Mouse (Mus musculus): ENCODE data around the gene Stk39. TPM values are rescaled to one million over a fixed set of nuclear protein-coding genes. Genes with fewer than 3 reads are reported as not detected.
A peak's percentile ranks its signal among the peaks of the same experiment; 100 is the strongest.

Stk39 gene
- total RNA-seq, 2 experiments from 2014 or later: 63.8 to 79.7 TPM

DNA sequence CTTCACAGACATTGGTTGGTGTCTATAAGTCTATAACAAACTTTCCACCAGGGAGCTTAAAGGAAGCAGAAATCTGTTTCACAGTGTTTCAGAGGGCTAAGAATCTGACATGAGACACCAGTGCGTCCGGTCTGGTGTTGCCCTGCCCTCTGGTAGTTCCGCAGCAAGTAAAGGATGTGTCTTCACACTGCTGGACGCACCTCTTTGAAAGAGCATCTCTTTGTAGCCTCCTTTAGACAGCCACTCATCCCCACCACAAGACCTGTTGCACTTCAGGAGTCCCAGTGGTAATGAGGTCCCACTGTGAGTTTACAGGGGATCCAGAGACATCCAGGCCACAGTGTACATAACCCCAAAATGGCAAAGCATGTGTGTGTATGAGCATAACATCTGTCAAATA lies 88.1 kb downstream of the Stk39 start:
- DNase-seq: no peak

DNA sequence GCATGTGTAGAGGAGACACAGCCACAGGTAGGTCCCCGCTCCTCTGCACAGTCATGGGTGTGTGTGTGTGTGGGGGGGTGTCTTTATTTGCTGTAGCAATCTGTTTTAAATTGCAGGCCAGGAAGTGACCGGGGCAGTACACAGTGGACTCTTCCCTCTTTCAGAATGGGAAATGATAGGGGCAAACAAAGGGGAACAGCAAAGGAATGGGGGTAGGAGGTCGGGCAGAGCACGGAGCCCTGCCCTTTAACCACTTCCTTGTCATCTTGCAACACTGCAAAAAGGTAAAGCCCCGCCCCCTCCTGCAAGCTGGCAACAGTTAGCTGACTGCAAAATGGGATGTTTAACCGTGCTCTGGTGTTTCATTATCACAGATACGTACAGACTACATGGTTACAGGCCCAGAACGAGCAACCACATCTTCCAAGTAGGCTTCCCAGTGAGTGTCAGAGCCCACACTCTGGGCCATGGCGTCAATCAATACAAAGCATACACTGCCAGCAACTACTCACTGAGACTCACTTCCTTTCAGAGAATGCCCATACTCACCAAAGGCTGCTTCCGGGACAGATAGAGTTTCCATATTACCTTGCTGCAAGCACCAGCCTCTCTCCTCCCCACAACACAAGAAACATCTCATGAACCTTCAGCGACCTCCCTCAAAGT lies 89.5 kb downstream of the Stk39 start:
- no peak for DNase-seq

DNA sequence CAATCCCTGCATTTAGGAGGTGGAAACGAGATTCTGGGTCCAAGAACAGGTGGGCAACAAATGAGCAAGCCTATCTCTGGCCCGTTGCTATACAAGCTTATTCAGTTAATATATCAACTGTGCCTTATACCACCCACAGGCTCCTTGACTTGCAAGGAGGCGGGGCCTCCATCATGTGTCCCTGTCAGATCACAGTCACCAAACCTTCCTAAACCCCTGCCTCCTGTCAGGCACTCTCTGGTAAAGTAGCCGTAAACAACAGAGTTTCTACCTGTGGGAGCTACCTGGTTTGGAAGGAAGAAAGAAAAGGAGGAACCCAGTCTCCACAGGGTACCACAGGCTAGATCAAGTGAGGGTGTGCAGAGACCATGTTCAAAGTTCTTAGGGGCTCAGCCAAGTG lies 90.2 kb downstream of the Stk39 start:
- no peak for DNase-seq

DNA sequence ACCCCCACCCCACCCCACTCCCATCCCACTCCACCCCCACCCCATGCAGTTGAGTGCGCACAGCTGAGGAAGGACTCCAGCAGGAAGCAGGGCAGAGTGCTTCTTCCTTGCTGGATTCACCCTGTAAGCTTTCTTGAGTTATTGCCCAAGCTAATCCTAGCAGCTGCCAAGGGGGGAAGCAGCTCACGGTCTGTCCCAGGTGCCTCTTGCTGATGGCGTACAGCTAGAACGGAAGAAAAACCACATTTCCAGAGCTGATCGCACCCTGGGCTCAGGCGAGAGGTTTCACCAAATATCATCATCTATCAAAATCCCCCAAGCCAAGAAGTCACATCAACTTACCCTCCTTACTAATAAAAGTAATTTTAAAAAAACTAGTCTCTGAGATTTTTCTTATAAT lies 90.9 kb downstream of the Stk39 start:
- DNase-seq: no peak

DNA sequence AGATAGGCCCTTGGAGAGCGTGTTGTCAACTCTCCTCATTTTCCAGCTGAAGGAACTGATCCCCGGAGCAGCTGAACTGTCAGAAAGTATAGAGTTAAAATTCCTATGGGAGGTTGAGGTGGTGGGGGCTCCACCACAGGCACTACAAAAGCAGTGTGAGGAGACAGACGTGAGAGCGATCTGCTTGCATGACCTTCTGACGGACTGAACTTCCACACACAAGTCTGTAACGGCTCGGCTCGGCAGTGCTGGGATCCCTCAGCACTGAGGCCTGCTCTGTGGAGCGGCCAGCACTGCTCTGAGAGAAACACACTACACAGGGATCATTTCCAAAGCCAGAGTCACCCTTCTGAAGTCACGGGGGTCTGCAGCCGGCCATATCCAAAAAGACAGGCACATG lies 92.4 kb downstream of the Stk39 start:
- no peak for DNase-seq

DNA sequence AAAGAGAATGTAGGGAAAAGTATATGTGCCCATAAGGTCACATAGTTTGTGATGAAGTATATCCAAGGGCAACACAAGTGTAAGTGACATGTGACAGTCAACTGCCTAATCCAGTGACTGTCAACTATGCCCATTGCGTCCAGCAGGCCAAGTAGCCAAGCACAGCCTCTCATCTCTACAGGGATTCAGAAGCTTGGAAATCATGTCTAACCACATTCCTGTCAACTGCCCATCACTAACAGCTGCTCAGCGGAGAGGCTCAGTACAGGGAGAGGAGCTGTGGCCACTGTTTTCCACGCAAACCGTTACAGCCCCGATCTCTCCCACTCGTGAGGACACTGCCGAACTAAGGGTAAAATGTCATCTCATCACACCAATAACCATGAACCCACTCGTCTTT lies 93.7 kb downstream of the Stk39 start:
- DNase-seq: no peak

DNA sequence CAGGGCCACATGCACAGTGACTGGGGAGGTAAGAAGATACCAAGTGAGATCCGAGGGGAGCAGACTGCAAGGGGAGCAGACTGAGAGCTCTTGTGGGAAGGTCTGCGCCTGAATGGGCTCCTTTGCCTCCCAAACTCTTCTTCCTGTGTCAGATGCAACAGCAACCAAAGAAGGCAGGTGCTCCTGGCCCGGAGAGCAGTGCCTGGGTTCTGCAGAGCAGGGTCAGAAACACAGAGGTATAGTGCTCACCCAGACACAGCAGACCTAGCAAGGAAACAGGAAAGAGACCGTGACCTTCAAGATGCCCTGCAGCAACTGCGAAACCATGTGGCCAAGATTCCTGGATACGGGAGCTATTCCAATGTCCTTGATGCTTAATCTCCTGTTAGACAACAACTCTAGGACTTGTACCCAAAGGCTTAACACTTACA lies 94.8 kb downstream of the Stk39 start:
- no peak for DNase-seq

DNA sequence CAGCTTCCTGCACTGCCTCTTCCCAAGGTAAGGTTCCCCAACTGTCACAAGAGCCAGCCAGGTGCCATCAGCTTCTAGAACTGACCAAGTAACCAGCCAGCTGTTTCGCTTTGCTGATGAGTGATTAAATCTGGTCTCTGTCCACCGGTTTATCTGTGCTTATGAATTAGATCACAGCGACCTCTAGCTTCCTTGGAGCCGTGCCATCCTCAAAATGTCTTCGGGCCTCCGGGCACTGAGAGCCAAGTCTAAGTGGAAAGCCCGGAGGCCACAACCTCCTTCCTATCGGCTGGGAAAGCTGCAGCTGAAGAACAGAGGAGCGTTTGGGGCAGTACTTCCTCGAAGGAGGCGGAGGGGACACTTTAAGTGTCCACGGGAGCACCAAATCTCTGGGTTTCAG lies 95.4 kb downstream of the Stk39 start:
- peak; percentile 88 to 90 for DNase-seq

DNA sequence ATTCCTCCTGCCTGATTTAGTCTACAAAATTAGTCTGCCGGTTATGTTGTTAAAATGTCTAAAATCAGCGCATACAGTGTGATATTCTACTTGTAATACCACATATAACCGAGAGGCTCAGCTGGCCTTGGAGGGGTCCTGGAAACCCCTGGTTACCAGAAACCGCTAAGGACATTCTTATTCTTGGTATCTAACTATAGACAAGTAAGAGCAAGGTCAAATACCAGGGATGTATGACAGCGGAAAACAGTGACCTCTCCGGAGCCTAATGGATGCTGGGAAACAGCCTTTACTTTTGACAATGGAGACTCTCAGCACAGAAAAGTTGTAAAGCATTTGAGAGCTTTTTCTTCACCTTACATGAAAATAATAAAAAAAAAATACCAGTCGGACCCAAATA lies 97.9 kb downstream of the Stk39 start:
- DNase-seq: no peak

DNA sequence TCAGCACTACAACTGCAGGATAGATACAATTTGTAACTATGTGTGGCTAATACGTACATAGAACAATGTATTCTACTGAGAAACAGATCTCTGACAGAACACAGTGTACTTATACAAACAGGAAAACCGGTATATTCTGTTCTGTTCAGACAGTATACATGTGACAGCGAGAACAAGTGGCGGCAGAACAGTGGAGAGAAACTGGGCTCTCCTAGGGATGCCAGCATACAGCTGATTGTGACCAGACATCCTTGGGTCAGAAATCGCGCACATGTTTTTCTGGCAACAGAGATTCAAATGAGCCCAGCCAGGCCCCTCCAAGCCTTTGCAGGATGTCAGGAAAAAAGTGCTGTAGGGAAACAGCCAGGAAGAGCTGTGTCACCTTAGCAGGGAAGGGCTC lies 100.2 kb downstream of the Stk39 start:
- no peak for DNase-seq

DNA sequence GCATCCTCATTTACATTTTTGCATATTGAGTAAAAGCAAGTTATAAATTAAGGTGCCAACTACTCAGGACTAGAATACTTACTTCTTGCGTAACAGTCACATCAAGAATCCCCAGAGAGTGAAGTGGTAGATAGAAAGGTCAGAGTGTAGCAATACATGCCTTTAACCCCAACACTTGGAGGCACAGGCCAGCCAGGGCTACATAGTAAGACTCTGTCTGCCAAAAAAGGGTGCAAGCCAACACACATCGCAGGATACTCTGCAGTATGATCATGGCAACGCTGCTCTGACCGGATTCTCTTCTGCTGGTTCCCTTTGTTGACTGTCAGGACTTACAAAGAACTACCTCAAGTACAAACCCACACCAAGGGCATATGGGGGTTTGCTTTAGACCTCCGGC lies 101.7 kb downstream of the Stk39 start:
- DNase-seq: no peak

DNA sequence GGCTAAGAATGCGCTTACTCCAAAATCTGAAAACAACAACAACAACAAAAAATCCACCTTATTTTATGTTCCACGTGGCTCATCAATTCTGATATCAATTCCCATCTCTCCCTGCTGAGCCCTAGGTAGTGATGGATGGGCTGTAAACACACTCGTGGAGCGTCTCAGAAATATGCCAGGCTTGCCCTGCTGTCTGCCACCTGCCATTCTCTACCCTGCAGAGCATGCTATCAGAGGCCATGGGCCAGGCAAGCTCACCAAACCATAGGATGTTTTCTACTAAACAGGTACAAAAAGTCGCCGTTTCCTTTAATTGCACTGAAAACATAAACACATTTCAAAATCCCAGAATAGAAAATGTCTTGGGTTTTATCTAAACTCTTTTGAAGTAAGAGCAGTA lies 103.0 kb downstream of the Stk39 start:
- DNase-seq: no peak

DNA sequence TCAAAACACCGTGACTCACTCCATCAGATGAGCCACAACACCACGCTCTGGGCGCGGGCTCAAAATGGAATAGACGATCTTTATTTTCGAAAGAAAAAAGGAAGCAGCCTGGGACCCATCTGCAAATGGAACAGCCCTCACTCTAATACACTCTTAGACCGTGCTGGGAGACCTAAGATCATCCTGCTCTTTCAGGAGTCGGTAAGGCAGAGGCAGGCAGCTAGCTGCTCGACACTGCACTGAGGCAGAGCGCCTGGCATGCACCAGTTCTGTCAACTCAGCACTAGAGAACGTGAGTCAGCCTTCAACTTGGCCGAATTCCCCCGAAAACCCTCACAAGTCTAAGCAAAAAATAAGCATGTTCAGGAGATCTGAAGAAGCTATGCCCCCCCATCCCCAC lies 104.1 kb downstream of the Stk39 start:
- DNase-seq: peak; percentile 70 to 76

DNA sequence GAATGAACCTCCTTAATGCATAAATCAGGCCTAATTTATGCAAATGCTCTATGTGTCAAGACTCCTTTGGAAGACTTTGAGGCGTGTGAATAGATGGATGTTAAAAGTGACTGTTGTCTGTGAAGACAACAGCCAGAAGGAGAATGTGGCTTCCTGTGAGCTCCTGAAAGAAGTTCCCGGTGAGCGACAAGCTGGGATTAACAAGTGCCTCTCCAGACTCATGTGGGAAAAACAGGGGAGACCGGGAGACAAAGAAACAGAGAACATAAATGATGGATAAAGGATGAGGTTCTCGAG lies 105.2 kb downstream of the Stk39 start:
- no peak for DNase-seq

DNA sequence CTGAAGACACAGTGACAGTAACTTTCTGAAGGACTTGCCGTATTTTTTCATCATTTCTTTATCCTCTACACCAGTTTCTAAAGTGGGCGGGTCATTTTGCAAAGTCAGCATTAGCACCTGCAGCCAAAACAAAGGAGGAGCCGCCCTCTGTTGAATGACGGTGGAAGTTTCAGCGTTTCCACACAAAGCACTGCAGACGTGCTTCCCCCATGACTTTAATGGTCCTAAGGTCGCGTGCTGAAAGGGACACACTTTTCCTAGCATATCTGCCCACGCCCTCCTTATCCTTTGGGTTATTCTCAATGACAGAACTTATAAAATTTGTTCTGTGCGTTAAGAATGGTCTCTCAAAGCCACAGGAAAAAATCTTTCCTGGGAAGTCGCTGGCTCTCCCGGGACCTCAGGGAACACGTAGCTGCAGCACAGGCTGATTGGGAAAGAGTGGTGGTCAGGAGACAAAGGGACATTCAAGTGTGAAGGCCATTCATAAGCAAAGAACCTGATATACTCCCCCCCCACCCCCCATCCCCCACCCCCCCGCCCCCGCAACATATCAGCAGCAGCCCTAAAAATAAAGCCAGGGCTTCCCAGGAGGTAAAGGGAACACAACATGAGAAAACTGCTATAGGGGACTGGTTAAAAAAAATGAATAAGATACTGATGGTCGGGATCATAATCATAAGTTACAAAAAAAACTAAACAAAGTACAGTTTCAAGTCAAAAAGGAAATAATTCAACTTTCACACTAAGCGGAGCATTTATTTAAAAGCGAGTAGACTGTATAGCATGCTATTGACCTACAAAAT lies 105.8 kb downstream of the Stk39 start:
- DNase-seq: no peak

DNA sequence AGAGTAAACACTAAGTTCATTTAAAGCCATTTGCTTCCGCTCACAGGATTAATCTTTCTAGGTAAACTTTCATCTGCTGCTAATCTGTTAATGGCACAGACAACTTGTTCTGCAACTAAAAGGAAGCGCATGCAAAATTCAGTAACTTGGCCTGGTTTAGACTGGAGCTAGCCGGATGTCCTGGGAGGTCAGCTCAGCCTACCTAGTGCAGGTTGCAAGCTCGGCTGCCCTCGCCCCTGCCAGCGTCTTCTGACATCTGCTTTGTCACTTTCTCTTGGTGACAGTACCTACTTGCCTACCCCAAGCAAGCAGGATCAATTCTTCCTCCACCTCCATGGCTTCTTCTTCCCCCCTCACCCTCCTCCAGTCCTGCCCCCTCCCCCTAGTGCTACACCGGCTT lies 106.6 kb downstream of the Stk39 start:
- DNase-seq: no peak

DNA sequence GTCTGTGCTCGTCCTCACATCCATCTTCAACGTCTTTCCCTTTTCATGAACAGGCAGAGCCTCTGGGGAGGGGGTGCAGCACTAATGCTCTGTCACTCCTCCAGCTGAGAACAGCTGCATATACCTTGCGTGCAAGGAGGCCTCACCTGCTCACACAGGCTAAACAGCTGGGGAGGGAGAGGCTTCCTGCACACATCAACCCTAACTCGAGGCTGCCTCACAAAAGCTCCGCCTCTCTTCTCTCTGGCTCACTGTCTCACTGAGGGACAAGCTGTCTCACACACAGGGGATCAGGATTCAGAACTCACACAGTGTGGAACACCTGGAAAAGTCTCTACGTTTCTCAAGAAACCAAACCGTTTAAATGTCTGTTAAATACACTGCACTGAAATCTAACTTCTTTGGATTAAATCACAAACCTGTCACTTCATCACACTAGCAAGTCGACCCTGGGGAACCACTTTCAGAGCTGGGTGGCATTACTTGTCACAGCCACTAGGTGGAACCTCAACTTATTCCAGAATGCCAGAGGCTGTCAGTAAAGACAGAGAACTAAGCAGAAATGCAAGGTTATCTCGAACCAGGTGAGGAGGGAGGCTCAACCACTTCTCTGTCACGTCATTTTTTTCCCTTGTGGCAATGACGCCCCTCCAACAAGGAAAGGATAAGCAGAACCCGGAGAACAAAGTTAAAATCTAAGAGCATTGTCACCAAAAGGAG lies 107.7 kb downstream of the Stk39 start:
- peak; percentile 46 to 49 for DNase-seq

DNA sequence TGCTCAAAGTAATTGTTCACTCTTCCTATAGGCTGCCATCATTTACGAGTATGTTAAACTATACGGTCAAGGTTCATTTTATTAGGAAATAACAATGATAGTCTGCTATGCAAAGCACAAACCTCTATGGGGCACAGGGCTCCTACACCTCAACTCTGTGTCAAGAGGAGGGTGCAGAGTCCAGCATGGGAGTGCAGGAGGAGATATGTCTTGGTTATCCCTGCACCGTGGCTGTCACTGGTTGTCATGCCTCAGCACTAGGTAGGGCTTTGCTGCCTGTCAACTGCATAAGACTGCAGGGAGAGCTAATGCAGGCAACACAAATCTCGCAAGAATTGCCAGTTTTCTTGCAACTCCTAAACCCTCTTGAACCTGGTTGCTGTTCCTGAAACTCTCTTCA lies 108.9 kb downstream of the Stk39 start:
- no peak for DNase-seq

DNA sequence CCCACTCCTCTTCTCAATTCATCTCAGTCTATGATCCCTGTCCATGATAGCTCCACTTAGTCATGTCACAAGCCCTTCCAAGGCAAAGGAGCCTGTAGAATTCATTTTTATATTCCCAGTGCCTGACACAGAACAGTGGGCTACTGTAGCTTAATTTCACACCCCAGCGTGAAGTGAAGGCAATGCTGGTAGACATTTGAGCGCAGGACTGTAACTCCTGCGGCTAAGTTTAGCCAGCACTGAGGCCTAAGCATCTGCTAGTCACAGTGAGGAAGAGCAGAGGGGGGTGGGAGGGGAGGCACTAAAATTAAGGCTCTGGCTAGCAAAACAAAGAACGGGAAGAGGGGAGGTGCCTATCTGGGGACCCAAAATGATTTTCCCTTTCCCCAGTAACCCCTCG lies 110.4 kb downstream of the Stk39 start:
- DNase-seq: no peak

DNA sequence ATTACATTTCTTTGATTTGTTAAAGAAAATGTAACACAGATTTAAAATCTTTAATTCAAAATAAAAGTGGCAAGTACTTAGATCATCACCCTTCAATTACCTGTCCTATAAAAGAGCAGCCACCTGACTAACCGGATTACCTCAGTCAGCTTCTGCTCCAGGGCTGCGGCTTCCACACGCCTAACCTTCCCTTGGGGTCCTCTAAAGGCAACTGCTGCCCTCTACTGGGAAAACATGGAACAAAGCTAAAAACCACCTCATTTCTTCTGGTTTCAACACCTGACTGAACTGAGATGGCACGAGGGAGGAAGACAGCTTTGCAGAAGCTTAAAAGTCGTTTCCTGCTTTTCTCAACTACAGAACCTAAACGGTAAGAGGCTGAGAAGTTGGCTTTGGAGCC lies 121.4 kb downstream of the Stk39 start:
- DNase-seq: peak; percentile 54 to 73

DNA sequence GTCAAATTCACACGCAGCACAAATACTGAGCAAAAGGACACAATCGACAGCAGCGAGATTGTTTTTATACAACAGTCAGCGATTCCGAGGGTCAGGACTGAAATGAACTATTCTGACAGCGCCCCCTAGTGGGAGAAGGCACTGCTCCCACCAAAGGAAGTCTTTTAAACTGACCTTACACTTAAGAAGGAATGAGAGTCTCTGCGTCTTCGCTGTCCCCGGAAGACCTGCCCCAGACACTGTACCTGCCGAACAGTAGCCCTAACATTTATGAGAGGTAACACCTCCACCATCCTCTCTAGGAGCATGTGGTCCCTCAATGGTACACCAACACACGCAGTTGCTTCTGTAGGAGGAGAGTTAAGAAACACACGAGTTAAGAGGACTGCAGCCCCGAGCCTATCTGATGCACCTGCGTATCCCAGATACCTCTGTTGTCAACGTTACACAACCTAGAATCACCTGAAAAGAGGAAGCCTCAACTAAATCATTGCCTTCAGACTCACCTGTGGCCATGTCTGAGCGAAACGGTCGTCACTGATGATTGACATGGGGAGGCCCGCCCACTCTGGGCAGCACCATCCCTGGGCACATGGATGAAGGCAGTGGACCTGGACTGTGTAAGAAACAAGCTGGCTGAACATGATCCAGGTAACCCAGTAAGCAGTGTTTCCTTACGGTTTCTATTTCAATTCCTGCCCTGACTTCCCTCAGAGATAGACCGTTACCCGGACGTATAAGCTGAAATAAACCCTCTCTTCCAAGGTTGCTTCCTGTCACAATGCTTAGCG lies 122.3 kb downstream of the Stk39 start:
- peak; percentile 79 to 87 for DNase-seq

DNA sequence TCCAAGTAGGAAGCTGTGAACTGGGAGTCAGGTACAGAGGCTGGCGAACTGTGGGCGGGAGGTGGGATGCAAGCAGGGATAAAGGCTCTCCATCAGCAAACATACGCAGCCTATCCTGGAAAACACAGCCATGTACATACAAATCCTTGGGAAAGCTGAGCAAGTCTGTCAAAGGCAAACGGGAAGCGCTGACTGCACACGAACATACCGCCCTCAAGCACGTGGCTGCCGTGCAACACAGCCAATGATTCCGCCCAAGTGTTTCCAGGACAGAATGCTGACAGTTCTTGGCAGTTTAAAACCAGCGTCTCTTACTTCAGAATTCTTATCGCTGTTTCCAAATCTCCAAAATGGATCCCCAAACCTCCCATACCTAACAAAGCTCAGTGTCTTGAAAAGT lies 123.1 kb downstream of the Stk39 start:
- no peak for DNase-seq
